Mouse (Mus musculus): ENCODE results near the gene Hnrnph1.

DNA sequence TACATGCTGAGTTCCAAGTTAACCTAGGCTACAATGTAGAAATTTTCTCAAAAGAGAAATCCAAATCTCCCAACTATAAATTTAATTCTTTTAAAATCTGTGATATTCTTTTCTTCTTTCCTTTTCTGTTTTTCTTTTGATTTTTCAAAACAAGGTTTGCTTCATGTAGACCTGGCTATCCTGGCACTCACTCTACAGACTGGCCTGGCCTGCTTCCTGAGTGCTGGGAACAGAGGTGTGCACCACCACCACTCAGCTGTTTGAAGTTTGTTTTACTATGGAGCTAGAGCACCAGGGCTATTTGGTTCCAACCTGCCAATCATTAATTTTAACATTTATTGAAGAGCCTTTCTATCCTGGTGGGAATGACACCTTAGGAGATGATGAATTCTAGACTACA is 3.7 kb upstream of the Hnrnph1 start:
- TF ChIP-seq CTCF (IDR thresholded peaks at IDR 0.05; ENCODE audit: low read depth, low read length) (no peak), POLR2A (IDR thresholded peaks at IDR 0.05; ENCODE audit: borderline replicate concordance, low read depth, low read length) (no peak)

Measured in bone marrow macrophage, adult 2 months (primary cell).